Mouse (Mus musculus): ENCODE measurements at regions not wholly inside any gene's neighbourhood (a gene's known extent, or its start where the extent isn't known, plus 50 kb on each side); places are given as distances from the start of the nearest gene placed in this dataset.

DNA sequence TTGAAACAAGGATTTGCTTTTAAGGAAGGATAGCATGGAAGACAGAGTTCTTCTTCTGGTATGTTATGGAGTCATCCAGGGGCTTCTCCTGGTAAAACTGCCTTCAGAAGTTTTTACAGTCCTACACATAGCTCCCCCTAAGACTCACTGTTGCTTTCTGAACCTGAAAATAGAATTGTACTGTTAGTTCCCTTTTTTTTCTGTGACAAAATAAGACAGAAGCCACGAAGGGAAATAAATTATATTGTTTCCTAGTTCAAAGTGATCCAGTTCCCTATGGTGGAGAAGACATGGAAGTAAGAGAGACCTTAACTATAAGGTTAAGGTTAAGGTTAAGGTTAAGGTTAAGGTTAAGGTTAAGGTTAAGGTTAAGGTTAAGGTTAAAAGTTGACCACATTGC lies 251.5 kb upstream of the Kcnj16 start:
- TF ChIP-seq USF1 (IDR thresholded peaks at IDR 0.05; ENCODE audit: low read depth) (no peak), CTCF (IDR thresholded peaks at IDR 0.05; ENCODE audit: control insufficient read depth, insufficient read depth, insufficient read length) (no peak), MAX (IDR thresholded peaks at IDR 0.05) (no peak)
